Mouse (Mus musculus) testis, adult 2 months (tissue): ENCODE results near the gene Gpr3.

Experiments
- CTCF ChIP-seq: fragments of 200-500 bp; IDR thresholded peaks from 2 replicates; pipeline ENCODE4 v1.5.1; 2012; ENCODE audit warnings: low read depth, mild to moderate bottlenecking, inconsistent platforms, low read length, moderate library complexity; ENCODE audit not compliant: control insufficient read depth, insufficient read depth, insufficient replicate concordance
- POLR2A ChIP-seq: fragments of 200-500 bp; IDR thresholded peaks from 2 replicates; pipeline ENCODE4 v1.6.1; 2012; ENCODE audit warnings: low read depth, mild to moderate bottlenecking, inconsistent platforms, low read length, moderate library complexity; ENCODE audit not compliant: control insufficient read depth

DNA sequence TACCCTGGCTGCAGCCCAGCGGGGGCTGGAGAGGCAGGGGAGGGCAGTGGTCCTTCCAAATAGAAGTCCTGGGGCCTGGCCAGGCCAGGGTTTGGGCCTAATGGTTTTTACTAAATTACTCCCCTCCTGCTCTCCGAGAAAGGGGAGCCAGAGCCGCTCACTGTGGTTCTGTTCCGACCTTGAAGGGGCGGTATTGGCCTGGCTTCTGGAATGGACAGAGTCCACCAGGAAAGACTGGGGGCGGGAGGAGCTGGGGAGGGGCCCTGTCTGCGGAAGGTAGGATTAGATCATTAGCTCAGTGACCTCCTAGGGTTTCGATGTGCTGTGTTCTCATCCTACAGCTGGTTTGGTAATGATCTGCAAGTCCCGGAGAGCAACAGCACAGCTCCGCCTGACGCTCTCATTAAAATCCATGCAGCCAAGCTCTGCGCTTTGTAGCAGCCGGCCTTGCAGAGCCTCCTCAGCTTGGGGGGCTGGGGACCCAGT, 14.5 kb downstream of the Gpr3 start:
- TF ChIP-seq CTCF (no peak), POLR2A (no peak)
